Mouse (Mus musculus) intestine, postnatal 0 days (tissue): Measurements from ENCODE around the gene Ctsw. TPM values are rescaled to one million over a fixed set of nuclear protein-coding genes. Genes with fewer than 3 reads are reported as not detected.

ENCODE experiments used
- ATAC-seq: fragments of 200-750 bp; cut with Nextera tagmentation; 2 replicates; pipeline ENCODE4 v1.8.0; 2017; ENCODE audit warnings: mild to moderate bottlenecking, moderate TSS enrichment, moderate library complexity
- H3K27ac ChIP-seq: fragments of 300-500 bp; sonication (generic); 2 replicates; pipeline ENCODE4 v1.5.1; 2014; ENCODE audit warnings: mild to moderate bottlenecking, low read depth, low read length, moderate library complexity
- H3K27me3 ChIP-seq: fragments of 300-500 bp; sonication (generic); replicated peaks from 2 replicates; pipeline ENCODE4 v1.6.1; 2014; ENCODE audit warnings: low read length, mixed read lengths; ENCODE audit not compliant: control insufficient read depth, insufficient read depth
- H3K36me3 ChIP-seq: fragments of 300-500 bp; sonication (generic); 2 replicates; pipeline ENCODE4 v1.6.1; 2014; ENCODE audit warnings: mild to moderate bottlenecking, moderate library complexity; ENCODE audit not compliant: control insufficient read depth, insufficient read depth
- H3K4me1 ChIP-seq: fragments of 300-500 bp; sonication (generic); replicated peaks from 2 replicates; pipeline ENCODE4 v1.6.1; 2014; ENCODE audit warnings: antibody characterized with exemption, low read length, mixed read lengths; ENCODE audit not compliant: control insufficient read depth, insufficient read depth
- H3K4me2 ChIP-seq: fragments of 300-500 bp; sonication (generic); replicated peaks from 2 replicates; pipeline ENCODE4 v1.6.1; 2014; ENCODE audit warnings: low read depth, mild to moderate bottlenecking, moderate library complexity
- H3K4me3 ChIP-seq: fragments of 300-500 bp; sonication (generic); 2 replicates; pipeline ENCODE4 v1.5.1; 2014; ENCODE audit warnings: low read depth, low read length
- H3K9ac ChIP-seq: fragments of 300-500 bp; sonication (generic); 2 replicates; pipeline ENCODE4 v1.6.1; 2014; ENCODE audit warnings: mild to moderate bottlenecking, low read depth, low read length
- H3K9me3 ChIP-seq: fragments of 300-500 bp; sonication (generic); 2 replicates; pipeline ENCODE4 v1.6.1; 2016; ENCODE audit warnings: mixed run types; ENCODE audit not compliant: control insufficient read depth
- CTCF ChIP-seq: sonication (generic); IDR thresholded peaks from 2 replicates; pipeline ENCODE4 v1.5.1; 2016; ENCODE audit warnings: low read depth, mild to moderate bottlenecking, control low read depth, antibody characterized with exemption, moderate library complexity
- WGBS: fragments of 180-500 bp; shearing (Covaris S2); extraction: QIAGEN DNeasy Blood & Tissue Kit; methylation state at CpG from one replicate; pipeline ENCODE4 v1.1.7; 2014; 5-methylcytosine and 5-hydroxymethylcytosine counted together
- polyA plus RNA-seq: library from polyadenylated mRNA; unstranded; fragments of >200 nt; fragmentation: Nextera tagmentation; extraction: Ambion mirVana; gene quantifications from 2 replicates; pipeline ENCODE4 v1.2.1, GENCODE M21; 2015

Gene Ctsw
- polyA plus RNA-seq, 1 experiment from 2014 or later, result 0.85 TPM

- H3K27ac ChIP-seq, result no peak overlapping the region
- no peaks in the 10 kb centered on the region for H3K9me3 ChIP-seq
- no peaks in the 10 kb centered on the region for H3K27me3 ChIP-seq
- H3K9ac ChIP-seq, result peak overlapping the region; percentile 19; the same call in 1 of the 2 replicates
- no peaks in the 10 kb centered on the region; the same call in 1 of the 2 replicates for H3K4me1 ChIP-seq
- H3K4me3 ChIP-seq, result peak overlapping the region; percentile 48
- H3K36me3 ChIP-seq, result no peaks in the 10 kb centered on the region
- no peak for ATAC-seq
- no peak for TF ChIP-seq CTCF
- 43% methylated on average over 15 of the region's 15 CpGs for whole genome bisulfite sequencing
- peak overlapping the region; percentile 81 for H3K4me2 ChIP-seq
Measured at GRCm38 (mm10) chr19:5511074-5511632, 42.8 kb upstream of the Ctsw start.

- no peaks in the 10 kb centered on the region; the same call in 1 of the 2 replicates for H3K4me1 ChIP-seq
- ATAC-seq, result peak; percentile 97
- H3K27ac ChIP-seq, result no peak within 1 kb of the TSS
- H3K27me3 ChIP-seq, result no peaks in the 10 kb centered on the region
- 3% methylated on average over 47 of the region's 47 CpGs for WGBS
- H3K4me3 ChIP-seq, result peak within 1 kb of the TSS; percentile 48
- peak within 1 kb of the TSS; percentile 81 for H3K4me2 ChIP-seq
- peak; percentile 59 for TF ChIP-seq CTCF
- H3K9ac ChIP-seq, result peak within 1 kb of the TSS; percentile 50
- no peaks in the 10 kb centered on the region for H3K36me3 ChIP-seq
- no peaks in the 10 kb centered on the region for H3K9me3 ChIP-seq
Measured at GRCm38 (mm10) chr19:5510031-5511026, 42.0 kb upstream of the Ctsw start, which contains the start of gene Snx32. Snx32 (minus strand) TSS chr19:5510538.

GRCm38 (mm10) chr19:5503687-5504086 is 35.4 kb upstream of the Ctsw start, which contains the start of gene 1700020D05Rik:
1700020D05Rik (minus strand) TSS chr19:5503787.
- no peak within 1 kb of the TSS for H3K9ac ChIP-seq
- H3K27ac ChIP-seq, result no peak within 1 kb of the TSS
- H3K9me3 ChIP-seq, result no peaks in the 10 kb centered on the region
- H3K4me3 ChIP-seq, result no peak within 1 kb of the TSS
- no peak for ATAC-seq
- H3K4me1 ChIP-seq, result no peaks in the 10 kb centered on the region
- WGBS, result 47% methylated on average over 17 of the region's 17 CpGs
- no peak within 1 kb of the TSS for H3K4me2 ChIP-seq
- H3K27me3 ChIP-seq, result no peaks in the 10 kb centered on the region
- no peak for TF ChIP-seq CTCF
- H3K36me3 ChIP-seq, result no peaks in the 10 kb centered on the region

GRCm38 (mm10) chr19:5500330-5500875 is 32.1 kb upstream of the Ctsw start:
- H3K4me1 ChIP-seq, result no peaks in the 10 kb centered on the region
- H3K27me3 ChIP-seq, result no peaks in the 10 kb centered on the region
- WGBS, result 60% methylated on average over 2 of the region's 2 CpGs
- H3K4me2 ChIP-seq, result no peak overlapping the region
- ATAC-seq, result peak; percentile 66
- no peaks in the 10 kb centered on the region for H3K9me3 ChIP-seq
- H3K4me3 ChIP-seq, result no peak overlapping the region
- H3K36me3 ChIP-seq, result peaks cover 31% of the 10 kb centered on the region
- no peak overlapping the region for H3K27ac ChIP-seq
- H3K9ac ChIP-seq, result no peak overlapping the region
- TF ChIP-seq CTCF, result no peak

- TF ChIP-seq CTCF, result no peak
- Histone ChIP-seq H3K4me3 (no peak overlapping the region), H3K36me3 (peaks cover 56% of the 10 kb centered on the region), H3K4me2 (no peak overlapping the region), H3K9me3 (no peaks in the 10 kb centered on the region), H3K4me1 (0 out of 2 replicates have a peak, but pooled peaks cover 2% of the 10 kb centered on the region), H3K9ac (no peak overlapping the region), H3K27ac (0 out of 2 replicates have a peak overlapping the region, but pooled peaks have one; percentile 28), H3K27me3 (no peaks in the 10 kb centered on the region)
- ATAC-seq, result no peak
- WGBS, result 88% methylated on average over 16 of the region's 16 CpGs
Measured at GRCm38 (mm10) chr19:5496052-5496370, 27.7 kb upstream of the Ctsw start.

GRCm38 (mm10) chr19:5495353-5496051 is 27.2 kb upstream of the Ctsw start:
- H3K4me3 ChIP-seq, result no peak overlapping the region
- H3K27ac ChIP-seq, result 0 out of 2 replicates have a peak overlapping the region, but pooled peaks have one; percentile 28
- peaks cover 56% of the 10 kb centered on the region for H3K36me3 ChIP-seq
- ATAC-seq, result no peak
- H3K27me3 ChIP-seq, result no peaks in the 10 kb centered on the region
- 74% methylated on average over 12 of the region's 12 CpGs for WGBS
- TF ChIP-seq CTCF, result no peak
- 0 out of 2 replicates have a peak, but pooled peaks cover 2% of the 10 kb centered on the region for H3K4me1 ChIP-seq
- no peak overlapping the region for H3K4me2 ChIP-seq
- H3K9ac ChIP-seq, result no peak overlapping the region
- H3K9me3 ChIP-seq, result no peaks in the 10 kb centered on the region
